ENCODE assay signal across 16 mouse cellular contexts in the genomic region with DNA sequence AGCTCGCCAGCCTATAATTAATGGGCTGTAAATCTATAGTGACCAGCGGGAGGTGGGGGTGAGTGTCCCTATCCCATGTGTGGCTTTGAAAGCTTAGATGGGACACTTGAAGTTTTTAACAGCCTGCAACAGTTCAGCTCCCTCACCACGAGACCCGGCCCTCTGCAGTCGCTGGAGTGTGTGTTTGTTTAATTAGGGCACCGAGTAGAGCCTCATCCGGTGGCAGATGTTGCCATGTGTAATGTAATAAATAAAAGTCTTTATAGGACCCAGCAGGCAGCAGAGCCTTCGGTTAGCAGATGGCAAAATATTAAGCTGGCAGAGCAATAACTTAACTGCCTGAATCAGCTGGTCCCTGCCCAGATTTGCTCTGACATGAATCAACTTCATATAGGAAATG.
DNase-seq lines count a peak whose midpoint lies in the region; ATAC-seq and TF ChIP-seq lines count a peak whose summit lies in the region.
"Had no signal": no experiment of that assay in that cellular context is flagged by ENCODE, and none has a peak within 500 bp of the region (broad histone marks: within the 10 kb centered on the region; RNA-seq: fewer than 3 reads in every experiment).

No protein-coding gene starts in this region.

- no peak for TF ChIP-seq CTCF in hindbrain, postnatal 0 days (IDR thresholded peaks at IDR 0.05; ENCODE audit: low read depth)

- ATAC-seq in hindbrain, embryonic 13.5 days (ENCODE audit: low FRiP score) = peak; percentile 66; the same call in 1 of the 2 replicates
- no peak for ATAC-seq in hindbrain, embryonic 11.5 days (ENCODE audit: low FRiP score)
- ATAC-seq in midbrain, embryonic 14.5 days (ENCODE audit: low FRiP score, low TSS enrichment) = no peak
- no peak for ATAC-seq in midbrain, embryonic 15.5 days (replicated peaks)
- peak; percentile 67; the same call in 1 of the 2 replicates for ATAC-seq in hindbrain, postnatal 0 days
- no peak for ATAC-seq in intestine, embryonic 16.5 days
- ATAC-seq: activated CD4-positive, CD25-positive, alpha-beta regulatory T cell, adult 4 months had no signal

- H3K36me3 ChIP-seq in hindbrain, embryonic 13.5 days = no peaks in the 10 kb centered on the region
- no peaks in the 10 kb centered on the region for H3K36me3 ChIP-seq in hindbrain, embryonic 11.5 days (ENCODE audit: control insufficient read depth, insufficient read depth, low read length)
- no peaks in the 10 kb centered on the region for H3K36me3 ChIP-seq in midbrain, embryonic 14.5 days (ENCODE audit: control insufficient read depth, insufficient read depth, low read length)
- H3K36me3 ChIP-seq in midbrain, embryonic 15.5 days (replicated peaks) = no peaks in the 10 kb centered on the region
- H3K36me3 ChIP-seq in hindbrain, postnatal 0 days (ENCODE audit: insufficient read depth, low read length) = no peaks in the 10 kb centered on the region
- H3K36me3 ChIP-seq in intestine, embryonic 16.5 days (ENCODE audit: control insufficient read depth, insufficient read depth, low read length) = no peaks in the 10 kb centered on the region
- H3K36me3 ChIP-seq: heart, embryonic 13.5 days had no signal

- no peaks in the 10 kb centered on the region for H3K27me3 ChIP-seq in hindbrain, embryonic 13.5 days
- H3K27me3 ChIP-seq in hindbrain, embryonic 11.5 days (ENCODE audit: control insufficient read depth, insufficient read depth, low read length) = no peaks in the 10 kb centered on the region
- H3K27me3 ChIP-seq in midbrain, embryonic 14.5 days (ENCODE audit: control insufficient read depth, insufficient read depth, low read length) = no peaks in the 10 kb centered on the region
- no peaks in the 10 kb centered on the region for H3K27me3 ChIP-seq in midbrain, embryonic 15.5 days (replicated peaks)
- H3K27me3 ChIP-seq in hindbrain, postnatal 0 days (ENCODE audit: insufficient read depth, low read length) = no peaks in the 10 kb centered on the region
- no peaks in the 10 kb centered on the region for H3K27me3 ChIP-seq in intestine, embryonic 16.5 days (replicated peaks; ENCODE audit: control insufficient read depth, insufficient read depth, low read length)
- H3K27me3 ChIP-seq: heart, embryonic 13.5 days had no signal

- H3K27ac ChIP-seq in hindbrain, embryonic 13.5 days = no peak overlapping the region; the same call in 1 of the 2 replicates
- no peak overlapping the region for H3K27ac ChIP-seq in hindbrain, embryonic 11.5 days (ENCODE audit: low read depth, low read length)
- no peak overlapping the region for H3K27ac ChIP-seq in midbrain, embryonic 14.5 days (replicated peaks; ENCODE audit: low read depth, low read length)
- no peak overlapping the region for H3K27ac ChIP-seq in midbrain, embryonic 15.5 days
- no peak overlapping the region for H3K27ac ChIP-seq in hindbrain, postnatal 0 days
- H3K27ac ChIP-seq in intestine, embryonic 16.5 days (ENCODE audit: low read length) = no peak overlapping the region
- H3K27ac ChIP-seq: heart, embryonic 13.5 days; layer of hippocampus, adult 2 months had no signal

- H3K4me3 ChIP-seq in hindbrain, embryonic 13.5 days = no peak overlapping the region
- no peak overlapping the region for H3K4me3 ChIP-seq in hindbrain, embryonic 11.5 days (ENCODE audit: low read depth, low read length)
- H3K4me3 ChIP-seq in midbrain, embryonic 14.5 days (replicated peaks; ENCODE audit: low read depth, low read length) = no peak overlapping the region
- H3K4me3 ChIP-seq in midbrain, embryonic 15.5 days = no peak overlapping the region
- H3K4me3 ChIP-seq in hindbrain, postnatal 0 days (ENCODE audit: low read length) = no peak overlapping the region
- H3K4me3 ChIP-seq in intestine, embryonic 16.5 days (ENCODE audit: low read length) = no peak overlapping the region
- H3K4me3 ChIP-seq: heart, embryonic 13.5 days; layer of hippocampus, adult 2 months had no signal

- no peak overlapping the region for H3K4me2 ChIP-seq in hindbrain, embryonic 13.5 days
- no peak overlapping the region for H3K4me2 ChIP-seq in hindbrain, embryonic 11.5 days (replicated peaks; ENCODE audit: low read depth, low read length)
- no peak overlapping the region for H3K4me2 ChIP-seq in midbrain, embryonic 14.5 days (ENCODE audit: low read length)
- H3K4me2 ChIP-seq in midbrain, embryonic 15.5 days = no peak overlapping the region
- no peak overlapping the region for H3K4me2 ChIP-seq in hindbrain, postnatal 0 days (ENCODE audit: low read depth, low read length)
- H3K4me2 ChIP-seq in intestine, embryonic 16.5 days (ENCODE audit: low read depth, low read length) = no peak overlapping the region
- H3K4me2 ChIP-seq: heart, embryonic 13.5 days had no signal

- no peak for DNase-seq in hindbrain, embryonic 11.5 days (ENCODE audit: low spot score)
- DNase-seq in midbrain, embryonic 14.5 days = peak; percentile 25
- DNase-seq in hindbrain, postnatal 0 days (ENCODE audit: low spot score) = peak; percentile 71
- DNase-seq in retina, postnatal 1 day = peak; percentile 82
- no peak for DNase-seq in thymus, postnatal 10 days (ENCODE audit: low spot score in 2 of 2)
- DNase-seq: cerebellum, adult 9-10 months; gastrocnemius, postnatal 14 days; liver; right cerebral cortex, postnatal 25 days; thymus, postnatal 14 days had no signal

- 43% methylated on average over 8 of the region's 8 CpGs for WGBS in hindbrain, embryonic 13.5 days
- 62% methylated on average over 8 of the region's 8 CpGs for WGBS in hindbrain, embryonic 11.5 days
- 59% methylated on average over 8 of the region's 8 CpGs for WGBS in midbrain, embryonic 14.5 days
- 50% methylated on average over 8 of the region's 8 CpGs for WGBS in midbrain, embryonic 15.5 days
- 33% methylated on average over 8 of the region's 8 CpGs for WGBS in hindbrain, postnatal 0 days
- WGBS in intestine, embryonic 16.5 days = 14% methylated on average over 8 of the region's 8 CpGs

- H3K9ac ChIP-seq in hindbrain, embryonic 13.5 days = no peak overlapping the region
- no peak overlapping the region for H3K9ac ChIP-seq in hindbrain, embryonic 11.5 days (ENCODE audit: low read depth, low read length)
- no peak overlapping the region for H3K9ac ChIP-seq in midbrain, embryonic 14.5 days (replicated peaks; ENCODE audit: low read length)
- no peak overlapping the region for H3K9ac ChIP-seq in midbrain, embryonic 15.5 days
- H3K9ac ChIP-seq in hindbrain, postnatal 0 days (replicated peaks; ENCODE audit: low read length) = no peak overlapping the region
- H3K9ac ChIP-seq in intestine, embryonic 16.5 days (ENCODE audit: low read depth, low read length) = no peak overlapping the region
- H3K9ac ChIP-seq: heart, embryonic 13.5 days had no signal

- peaks cover 17% of the 10 kb centered on the region for H3K4me1 ChIP-seq in hindbrain, embryonic 13.5 days (replicated peaks)
- no peaks in the 10 kb centered on the region for H3K4me1 ChIP-seq in hindbrain, embryonic 11.5 days (replicated peaks; ENCODE audit: control insufficient read depth, insufficient read depth, low read length)
- H3K4me1 ChIP-seq in midbrain, embryonic 14.5 days (ENCODE audit: control insufficient read depth, insufficient read depth, low read length) = no peaks in the 10 kb centered on the region
- H3K4me1 ChIP-seq in midbrain, embryonic 15.5 days = no peaks in the 10 kb centered on the region
- H3K4me1 ChIP-seq in hindbrain, postnatal 0 days (ENCODE audit: insufficient read depth, low read length) = no peaks in the 10 kb centered on the region
- no peaks in the 10 kb centered on the region for H3K4me1 ChIP-seq in intestine, embryonic 16.5 days (ENCODE audit: control insufficient read depth, insufficient read depth, low read length)
- H3K4me1 ChIP-seq: heart, embryonic 13.5 days had no signal

- no peaks in the 10 kb centered on the region for H3K9me3 ChIP-seq in hindbrain, embryonic 13.5 days
- no peaks in the 10 kb centered on the region for H3K9me3 ChIP-seq in hindbrain, embryonic 11.5 days (ENCODE audit: control insufficient read depth, low read length)
- no peaks in the 10 kb centered on the region for H3K9me3 ChIP-seq in midbrain, embryonic 14.5 days (ENCODE audit: control insufficient read depth, low read length)
- H3K9me3 ChIP-seq in midbrain, embryonic 15.5 days = no peaks in the 10 kb centered on the region
- H3K9me3 ChIP-seq in hindbrain, postnatal 0 days (ENCODE audit: low read length) = no peaks in the 10 kb centered on the region
- H3K9me3 ChIP-seq in intestine, embryonic 16.5 days (ENCODE audit: control insufficient read depth, low read length) = no peaks in the 10 kb centered on the region
- H3K9me3 ChIP-seq: heart, embryonic 13.5 days had no signal

Comparison
In these comparisons a context has a peak if more than half of its experiments do, and no peak if none do; other contexts are left out.
1. ATAC-seq: peak in hindbrain, embryonic 13.5 days (single experiment) and hindbrain, postnatal 0 days (single experiment); none in hindbrain, embryonic 11.5 days (single experiment), midbrain, embryonic 14.5 days (single experiment), midbrain, embryonic 15.5 days (single experiment) and intestine, embryonic 16.5 days (single experiment).
2. DNase-seq: peak in midbrain, embryonic 14.5 days (single experiment), hindbrain, postnatal 0 days (single experiment) and retina, postnatal 1 day (single experiment); none in hindbrain, embryonic 11.5 days (single experiment) and thymus, postnatal 10 days (0 of 2).